Mouse (Mus musculus) ES-E14 (cell line): ENCODE measurements at regions not wholly inside any gene's neighbourhood (a gene's known extent, or its start where the extent isn't known, plus 50 kb on each side); places are given as distances from the start of the nearest gene placed in this dataset.

Experiments
- MAFK ChIP-seq: IDR thresholded peaks from 2 replicates; pipeline ENCODE4 v1.6.1; 2014; ENCODE audit warnings: mild to moderate bottlenecking, low read depth, low read length, inconsistent platforms; ENCODE audit not compliant: insufficient read depth
- ZC3H11A ChIP-seq: IDR thresholded peaks from 2 replicates; pipeline ENCODE4 v1.6.1; 2012; ENCODE audit warnings: low read depth, mild to moderate bottlenecking, inconsistent platforms, low read length, borderline replicate concordance

GRCm38 (mm10) chr4:47707966-47708365, 233.5 kb downstream of the Sec61b start:
- TF ChIP-seq ZC3H11A (no peak), MAFK (no peak)
